Mouse (Mus musculus): Measurements from ENCODE around the gene Alpk3.

GRCm38 (mm10) chr7:81025751-81026150, 31.6 kb upstream of the Alpk3 start:
- no peak for TF ChIP-seq CTCF (IDR thresholded peaks at IDR 0.05; ENCODE audit: control insufficient read depth, insufficient read depth, low read length)
- no peak for TF ChIP-seq POLR2A (IDR thresholded peaks at IDR 0.05; ENCODE audit: borderline replicate concordance, control insufficient read depth, low read depth, low read length)

All from bone marrow, adult 2 months (tissue).